9 mouse cellular contexts compared by ENCODE assay signal in genomic region chr2:162975157-162975775, GRCm38 (mm10). TPM values are rescaled to one million over a fixed set of nuclear protein-coding genes. Genes with fewer than 3 reads are reported as not detected.
A peak's percentile ranks its signal among the peaks of the same experiment; 100 is the strongest.
DNase-seq lines count a peak whose midpoint lies in the region; ATAC-seq lines count a peak whose summit lies in the region.
"Had no signal": no experiment of that assay in that cellular context is flagged by ENCODE, and none has a peak within 500 bp of the region (broad histone marks: within the 10 kb centered on the region; RNA-seq: fewer than 3 reads in every experiment).

No protein-coding gene starts in this region.

- H3K4me2 ChIP-seq in forebrain, embryonic 11.5 days (ENCODE audit: low read depth, low read length, severe bottlenecking): no peak overlapping the region
- no peak overlapping the region for H3K4me2 ChIP-seq in midbrain, embryonic 13.5 days (replicated peaks)
- H3K4me2 ChIP-seq in midbrain, embryonic 11.5 days: no peak overlapping the region
- no peak overlapping the region for H3K4me2 ChIP-seq in limb, embryonic 15.5 days
- H3K4me2 ChIP-seq: lung, embryonic 15.5 days had no signal

- H3K9me3 ChIP-seq in forebrain, embryonic 10.5 days: no peaks in the 10 kb centered on the region
- no peaks in the 10 kb centered on the region for H3K9me3 ChIP-seq in forebrain, embryonic 11.5 days (ENCODE audit: control insufficient read depth, low read length)
- no peaks in the 10 kb centered on the region for H3K9me3 ChIP-seq in midbrain, embryonic 13.5 days
- no peaks in the 10 kb centered on the region for H3K9me3 ChIP-seq in midbrain, embryonic 11.5 days (ENCODE audit: control insufficient read depth, low read length)
- no peaks in the 10 kb centered on the region for H3K9me3 ChIP-seq in limb, embryonic 15.5 days
- H3K9me3 ChIP-seq: lung, embryonic 15.5 days had no signal

- DNase-seq in forebrain, embryonic 10.5 days (ENCODE audit: extremely low spot score, low spot score): no peak
- DNase-seq in forebrain, embryonic 11.5 days (ENCODE audit: low spot score): no peak
- DNase-seq in midbrain, embryonic 11.5 days (ENCODE audit: low spot score, missing footprints): no peak
- DNase-seq in gastrocnemius, postnatal 25 days: peak; percentile 25
- DNase-seq in urinary bladder, postnatal 10 days (ENCODE audit: low spot score): no peak
- DNase-seq in urinary bladder, postnatal 14 days (ENCODE audit: low spot score): no peak

- WGBS in forebrain, embryonic 10.5 days: 85% methylated on average over 11 of the region's 11 CpGs
- WGBS in forebrain, embryonic 11.5 days: 82% methylated on average over 11 of the region's 11 CpGs
- 79% methylated on average over 11 of the region's 11 CpGs for WGBS in midbrain, embryonic 13.5 days
- WGBS in midbrain, embryonic 11.5 days: 84% methylated on average over 11 of the region's 11 CpGs
- 61% methylated on average over 11 of the region's 11 CpGs for WGBS in limb, embryonic 15.5 days

- H3K36me3 ChIP-seq in forebrain, embryonic 10.5 days (replicated peaks): no peaks in the 10 kb centered on the region
- no peaks in the 10 kb centered on the region for H3K36me3 ChIP-seq in forebrain, embryonic 11.5 days (ENCODE audit: control insufficient read depth, insufficient read depth, low read length)
- H3K36me3 ChIP-seq in midbrain, embryonic 13.5 days: no peaks in the 10 kb centered on the region
- no peaks in the 10 kb centered on the region for H3K36me3 ChIP-seq in midbrain, embryonic 11.5 days (ENCODE audit: control insufficient read depth, insufficient read depth, low read length)
- no peaks in the 10 kb centered on the region for H3K36me3 ChIP-seq in limb, embryonic 15.5 days
- H3K36me3 ChIP-seq: lung, embryonic 15.5 days had no signal

- no peaks in the 10 kb centered on the region for H3K27me3 ChIP-seq in forebrain, embryonic 10.5 days (ENCODE audit: poor library complexity, severe bottlenecking)
- H3K27me3 ChIP-seq in forebrain, embryonic 11.5 days (ENCODE audit: control insufficient read depth, insufficient read depth, low read length): no peaks in the 10 kb centered on the region
- no peaks in the 10 kb centered on the region for H3K27me3 ChIP-seq in midbrain, embryonic 13.5 days
- H3K27me3 ChIP-seq in midbrain, embryonic 11.5 days (ENCODE audit: control insufficient read depth, insufficient read depth, low read length): no peaks in the 10 kb centered on the region
- no peaks in the 10 kb centered on the region for H3K27me3 ChIP-seq in limb, embryonic 15.5 days
- H3K27me3 ChIP-seq: lung, embryonic 15.5 days had no signal

- no peak for ATAC-seq in forebrain, embryonic 11.5 days (replicated peaks; ENCODE audit: low FRiP score)
- 0 out of 2 replicates have a peak, but pooled peaks have one; percentile 43 for ATAC-seq in midbrain, embryonic 13.5 days
- ATAC-seq in midbrain, embryonic 11.5 days (ENCODE audit: low FRiP score): no peak
- peak; percentile 47; the same call in 1 of the 2 replicates for ATAC-seq in limb, embryonic 15.5 days (ENCODE audit: insufficient number of reproducible peaks, low FRiP score, low TSS enrichment, low read depth)

- H3K4me3 ChIP-seq in forebrain, embryonic 10.5 days: no peak overlapping the region
- no peak overlapping the region for H3K4me3 ChIP-seq in forebrain, embryonic 11.5 days (ENCODE audit: low read depth, low read length)
- H3K4me3 ChIP-seq in midbrain, embryonic 13.5 days (replicated peaks): no peak overlapping the region
- H3K4me3 ChIP-seq in midbrain, embryonic 11.5 days (ENCODE audit: low read depth, low read length): no peak overlapping the region
- no peak overlapping the region for H3K4me3 ChIP-seq in limb, embryonic 15.5 days
- H3K4me3 ChIP-seq: lung, embryonic 15.5 days had no signal

- peaks cover 22% of the 10 kb centered on the region for H3K4me1 ChIP-seq in forebrain, embryonic 10.5 days
- H3K4me1 ChIP-seq in forebrain, embryonic 11.5 days (replicated peaks; ENCODE audit: control insufficient read depth, insufficient read depth, low read length): no peaks in the 10 kb centered on the region
- peaks cover 23% of the 10 kb centered on the region for H3K4me1 ChIP-seq in midbrain, embryonic 13.5 days (replicated peaks)
- H3K4me1 ChIP-seq in midbrain, embryonic 11.5 days (ENCODE audit: control insufficient read depth, insufficient read depth, low read length): peaks cover 6% of the 10 kb centered on the region; the same call in 1 of the 2 replicates
- peaks cover 19% of the 10 kb centered on the region for H3K4me1 ChIP-seq in limb, embryonic 15.5 days

- no peak overlapping the region for H3K9ac ChIP-seq in forebrain, embryonic 11.5 days (ENCODE audit: low read length)
- H3K9ac ChIP-seq in midbrain, embryonic 13.5 days (replicated peaks): no peak overlapping the region
- no peak overlapping the region for H3K9ac ChIP-seq in midbrain, embryonic 11.5 days (ENCODE audit: low read length)
- no peak overlapping the region for H3K9ac ChIP-seq in limb, embryonic 15.5 days
- H3K9ac ChIP-seq: lung, embryonic 15.5 days had no signal

- H3K27ac ChIP-seq in forebrain, embryonic 10.5 days: 0 out of 2 replicates have a peak overlapping the region, but pooled peaks have one; percentile 0
- H3K27ac ChIP-seq in forebrain, embryonic 11.5 days (ENCODE audit: low read depth, low read length): no peak overlapping the region
- H3K27ac ChIP-seq in midbrain, embryonic 13.5 days: no peak overlapping the region
- H3K27ac ChIP-seq in midbrain, embryonic 11.5 days (ENCODE audit: low read depth, low read length): no peak overlapping the region
- H3K27ac ChIP-seq in limb, embryonic 15.5 days: no peak overlapping the region
- H3K27ac ChIP-seq: lung, embryonic 15.5 days had no signal

RNA-seq across cellular contexts. Expression of gene Sgk2, which starts 11.9 kb away (rescaled TPM):
- polyA plus RNA-seq in forebrain, embryonic 10.5 days (2016; fragmentation: Nextera tagmentation; extraction: Ambion mirVana): not detected in 2 replicates
- not detected in 2 replicates for polyA plus RNA-seq in forebrain, embryonic 11.5 days (2014; fragmentation: Nextera tagmentation; extraction: Ambion mirVana)
- polyA plus RNA-seq in midbrain, embryonic 13.5 days (2015; fragmentation: Nextera tagmentation; extraction: Ambion mirVana): 0.06 TPM in 1 of 2 replicates, not detected in the other
- polyA plus RNA-seq in midbrain, embryonic 11.5 days (2014; fragmentation: Nextera tagmentation; extraction: Ambion mirVana): 0.11 TPM in 1 of 2 replicates, not detected in the other
- total RNA-seq in gastrocnemius, postnatal 25 days (2021): not detected
- polyA plus RNA-seq in limb, embryonic 15.5 days (2015; fragmentation: Nextera tagmentation; extraction: Ambion mirVana): 0.05 TPM in 1 of 2 replicates, not detected in the other
- polyA plus RNA-seq: lung, embryonic 15.5 days had no signal

RNA-seq across cellular contexts. Expression of gene L3mbtl1, which starts 32.0 kb away (rescaled TPM):
- 0.11 and 0.33 TPM in 2 replicates for polyA plus RNA-seq in forebrain, embryonic 10.5 days (2016; fragmentation: Nextera tagmentation; extraction: Ambion mirVana)
- polyA plus RNA-seq in forebrain, embryonic 11.5 days (2014; fragmentation: Nextera tagmentation; extraction: Ambion mirVana): 0.16 and 0.21 TPM in 2 replicates
- 0.39 and 0.57 TPM in 2 replicates for polyA plus RNA-seq in midbrain, embryonic 13.5 days (2015; fragmentation: Nextera tagmentation; extraction: Ambion mirVana)
- polyA plus RNA-seq in midbrain, embryonic 11.5 days (2014; fragmentation: Nextera tagmentation; extraction: Ambion mirVana): 0.21 TPM in 1 of 2 replicates, not detected in the other
- total RNA-seq in gastrocnemius, postnatal 25 days (2021): under 1 TPM in 1 of 2 experiments, not detected in 1; 0.13 TPM
- 0.12 and 0.22 TPM in 2 replicates for polyA plus RNA-seq in limb, embryonic 15.5 days (2015; fragmentation: Nextera tagmentation; extraction: Ambion mirVana)

RNA-seq across cellular contexts. Expression of gene Ift52, which starts 41.9 kb away (rescaled TPM):
- polyA plus RNA-seq in forebrain, embryonic 10.5 days (2016; fragmentation: Nextera tagmentation; extraction: Ambion mirVana): 50.0 and 52.2 TPM in 2 replicates
- 52.7 and 58.7 TPM in 2 replicates for polyA plus RNA-seq in forebrain, embryonic 11.5 days (2014; fragmentation: Nextera tagmentation; extraction: Ambion mirVana)
- 47.0 and 48.5 TPM in 2 replicates for polyA plus RNA-seq in midbrain, embryonic 13.5 days (2015; fragmentation: Nextera tagmentation; extraction: Ambion mirVana)
- polyA plus RNA-seq in midbrain, embryonic 11.5 days (2014; fragmentation: Nextera tagmentation; extraction: Ambion mirVana): 58.6 and 61.3 TPM in 2 replicates
- 10 to 100 TPM; 10.6 to 12.6 TPM for total RNA-seq in gastrocnemius, postnatal 25 days (2021)
- polyA plus RNA-seq in limb, embryonic 15.5 days (2015; fragmentation: Nextera tagmentation; extraction: Ambion mirVana): 40.8 and 46.8 TPM in 2 replicates

RNA-seq across cellular contexts. Expression of gene Srsf6, which starts 43.9 kb away (rescaled TPM):
- polyA plus RNA-seq in forebrain, embryonic 10.5 days (2016; fragmentation: Nextera tagmentation; extraction: Ambion mirVana): 291 and 302 TPM in 2 replicates
- polyA plus RNA-seq in forebrain, embryonic 11.5 days (2014; fragmentation: Nextera tagmentation; extraction: Ambion mirVana): 297 and 311 TPM in 2 replicates
- 196 and 204 TPM in 2 replicates for polyA plus RNA-seq in midbrain, embryonic 13.5 days (2015; fragmentation: Nextera tagmentation; extraction: Ambion mirVana)
- 282 and 289 TPM in 2 replicates for polyA plus RNA-seq in midbrain, embryonic 11.5 days (2014; fragmentation: Nextera tagmentation; extraction: Ambion mirVana)
- total RNA-seq in gastrocnemius, postnatal 25 days (2021): 10 to 100 TPM; 40.2 to 45.2 TPM
- polyA plus RNA-seq in limb, embryonic 15.5 days (2015; fragmentation: Nextera tagmentation; extraction: Ambion mirVana): 179 and 186 TPM in 2 replicates

Comparison
In these comparisons a context has a peak if more than half of its experiments do, and no peak if none do; other contexts are left out.
1. ATAC-seq: peak in midbrain, embryonic 13.5 days (single experiment) and limb, embryonic 15.5 days (single experiment); none in forebrain, embryonic 11.5 days (single experiment) and midbrain, embryonic 11.5 days (single experiment).